Mouse (Mus musculus) liver, adult 2 months (tissue): ENCODE results near the gene Col5a1. TPM values are rescaled to one million over a fixed set of nuclear protein-coding genes. Genes with fewer than 3 reads are reported as not detected.

Experiments used
- DNase-seq: peaks from one replicate; pipeline ENCODE4 v3.0.0-alpha.2; 2011; ENCODE audit warnings: low read depth, low spot score; ENCODE audit errors: extremely low read depth
- H3K27ac ChIP-seq: fragments of 200-500 bp; replicated peaks from 2 replicates; pipeline ENCODE4 v1.5.1; 2012; ENCODE audit warnings: low read depth, mild to moderate bottlenecking, control low read depth, inconsistent platforms, low read length; ENCODE audit not compliant: insufficient read depth
- H3K27me3 ChIP-seq: fragments of 200-500 bp; 2 replicates; pipeline ENCODE4 v1.6.1; 2012; ENCODE audit warnings: mild to moderate bottlenecking, moderate library complexity, low read length, inconsistent platforms; ENCODE audit not compliant: control insufficient read depth, insufficient read depth
- H3K36me3 ChIP-seq: fragments of 200-500 bp; 2 replicates; pipeline ENCODE4 v1.6.1; 2012; ENCODE audit warnings: low read length, inconsistent platforms; ENCODE audit not compliant: control insufficient read depth, insufficient read depth
- H3K4me1 ChIP-seq: fragments of 200-500 bp; 2 replicates; pipeline ENCODE4 v1.6.1; 2011; ENCODE audit warnings: low read length; ENCODE audit not compliant: control insufficient read depth, insufficient read depth
- H3K4me3 ChIP-seq: fragments of 200-500 bp; 2 replicates; pipeline ENCODE4 v1.5.1; 2011; ENCODE audit warnings: low read depth, mild to moderate bottlenecking, control low read depth, low read length, moderate library complexity; ENCODE audit not compliant: insufficient read depth
- H3K79me2 ChIP-seq: fragments of 200-500 bp; 2 replicates; pipeline ENCODE4 v1.6.1; 2012; ENCODE audit warnings: inconsistent platforms, mild to moderate bottlenecking, low read length, moderate library complexity; ENCODE audit not compliant: control insufficient read depth, insufficient read depth
- H3K9ac ChIP-seq: fragments of 200-500 bp; 2 replicates; pipeline ENCODE4 v1.6.1; 2012; ENCODE audit warnings: low read depth, mild to moderate bottlenecking, control low read depth, inconsistent platforms, low read length
- CTCF ChIP-seq: fragments of 200-500 bp; IDR thresholded peaks from 2 replicates; pipeline ENCODE4 v1.5.1; 2011; ENCODE audit warnings: low read depth, low read length, control low read depth
- POLR2A ChIP-seq: fragments of 200-500 bp; IDR thresholded peaks from 2 replicates; pipeline ENCODE4 v1.6.1; 2011; ENCODE audit warnings: low read length, control low read depth; ENCODE audit not compliant: insufficient read depth; ENCODE audit errors: extremely low read depth
- WGBS: fragments of 180-500 bp; shearing (Covaris S2); methylation state at CpG from one replicate; pipeline ENCODE4 v1.1.7; 2018; 5-methylcytosine and 5-hydroxymethylcytosine counted together
- polyA plus RNA-seq: library from polyadenylated mRNA; depleted of rRNA; stranded (reverse); fragments of >200 nt; gene quantifications from 2 replicates; pipeline ENCODE4 v1.2.3, GENCODE M21; 2012
- total RNA-seq: library from RNA; depleted of rRNA; stranded (reverse); fragments of >200 nt; gene quantifications from 2 replicates; pipeline ENCODE4 v1.2.3, GENCODE M21; 2014

The Col5a1 gene
- total and polyA plus RNA-seq, 2 experiments, result 2.0 to 2.1 TPM

DNA sequence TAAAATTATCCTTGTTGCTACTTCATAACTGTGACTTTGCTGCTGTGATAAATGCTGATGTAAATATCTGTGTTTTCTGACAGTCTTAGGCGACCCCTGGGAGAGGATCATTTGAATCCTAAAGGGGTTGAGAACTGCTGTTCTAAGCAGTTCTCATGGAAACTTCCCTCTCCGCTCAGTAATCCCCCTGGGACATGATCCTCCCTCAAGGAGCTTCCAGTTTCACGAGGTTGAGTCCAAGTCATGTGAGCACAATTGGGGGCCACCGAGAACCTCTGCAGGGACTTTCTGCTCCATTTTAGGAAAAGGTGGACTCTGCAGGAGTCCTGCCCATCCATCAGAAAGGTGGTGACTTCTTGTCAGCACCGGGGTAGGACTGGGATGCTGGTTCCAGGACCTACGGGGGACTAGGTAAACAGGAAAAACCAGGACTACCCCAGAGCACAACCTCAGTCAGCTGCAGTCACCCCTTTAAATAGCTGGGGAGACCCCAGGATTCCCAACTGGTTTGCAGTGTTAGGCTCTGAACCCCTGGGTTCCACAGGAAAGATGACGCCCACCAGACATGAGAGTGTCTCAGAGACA lies 38.3 kb upstream of the Col5a1 start:
- Histone ChIP-seq H3K27me3 (no peaks in the 10 kb centered on the region), H3K4me1 (no peaks in the 10 kb centered on the region), H3K27ac (no peak overlapping the region), H3K4me3 (no peak overlapping the region), H3K9ac (no peak overlapping the region), H3K79me2 (no peaks in the 10 kb centered on the region), H3K36me3 (no peaks in the 10 kb centered on the region)
- WGBS, result 72% methylated on average over 7 of the region's 7 CpGs
- TF ChIP-seq POLR2A (no peak), CTCF (no peak)
- DNase-seq, result no peak

DNA sequence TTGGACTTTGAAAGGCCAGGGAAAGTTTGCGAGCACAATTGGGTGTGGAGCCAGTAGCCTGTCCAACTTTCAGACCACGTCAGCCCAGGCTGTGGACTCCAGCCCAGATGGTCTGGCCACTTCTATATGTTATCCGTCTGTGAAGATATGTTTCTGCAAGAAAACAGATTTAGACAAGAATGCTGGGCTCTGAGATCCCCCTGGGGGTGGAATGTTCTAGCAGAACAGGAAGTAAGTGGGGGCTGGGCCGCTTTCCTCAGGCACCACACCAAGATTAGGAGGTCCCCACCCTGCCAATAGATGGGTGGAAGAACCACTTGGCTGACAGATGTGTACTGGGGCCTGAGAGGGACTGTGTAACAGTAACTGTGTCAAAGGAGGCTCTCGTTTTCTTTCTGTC lies 37.8 kb upstream of the Col5a1 start:
- H3K79me2 ChIP-seq, result no peaks in the 10 kb centered on the region
- H3K27me3 ChIP-seq, result no peaks in the 10 kb centered on the region
- no peaks in the 10 kb centered on the region for H3K4me1 ChIP-seq
- no peak overlapping the region for H3K9ac ChIP-seq
- no peak overlapping the region for H3K27ac ChIP-seq
- H3K4me3 ChIP-seq, result no peak overlapping the region
- H3K36me3 ChIP-seq, result no peaks in the 10 kb centered on the region
- no peak for TF ChIP-seq POLR2A
- no peak for TF ChIP-seq CTCF
- DNase-seq, result no peak
- WGBS, result 72% methylated on average over 5 of the region's 5 CpGs

DNA sequence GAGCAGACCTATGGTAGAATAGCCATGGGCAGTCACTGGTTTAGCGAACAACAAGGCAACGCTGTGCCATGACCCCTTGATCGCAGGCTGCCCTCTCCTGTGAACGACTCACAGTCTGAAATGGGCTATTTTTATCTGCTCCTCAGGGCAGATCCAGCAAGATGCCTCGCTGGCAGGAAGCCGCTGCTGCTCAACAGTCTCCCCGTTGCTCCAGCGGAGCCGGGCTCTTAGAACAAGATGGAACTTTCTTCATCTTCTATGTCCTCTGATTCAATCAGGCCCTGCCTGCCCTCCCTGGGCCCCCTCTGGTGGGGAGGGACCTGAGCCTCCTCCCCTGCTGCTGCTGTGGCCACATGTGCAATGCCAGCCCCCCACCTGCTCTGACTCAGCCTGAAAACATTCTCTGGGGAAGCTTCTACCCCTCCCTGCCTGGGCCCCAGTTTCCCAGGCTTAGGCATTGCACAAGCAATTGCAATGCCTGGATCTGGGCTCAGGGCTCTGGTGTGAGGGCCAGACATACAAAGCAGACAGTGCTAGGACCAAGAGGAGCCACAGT lies 27.8 kb upstream of the Col5a1 start:
- Histone ChIP-seq H3K36me3 (no peaks in the 10 kb centered on the region), H3K27ac (no peak overlapping the region), H3K9ac (no peak overlapping the region), H3K27me3 (no peaks in the 10 kb centered on the region), H3K79me2 (no peaks in the 10 kb centered on the region), H3K4me3 (no peak overlapping the region), H3K4me1 (no peaks in the 10 kb centered on the region)
- TF ChIP-seq POLR2A (no peak), CTCF (no peak)
- 66% methylated on average over 9 of the region's 9 CpGs for WGBS
- no peak for DNase-seq

DNA sequence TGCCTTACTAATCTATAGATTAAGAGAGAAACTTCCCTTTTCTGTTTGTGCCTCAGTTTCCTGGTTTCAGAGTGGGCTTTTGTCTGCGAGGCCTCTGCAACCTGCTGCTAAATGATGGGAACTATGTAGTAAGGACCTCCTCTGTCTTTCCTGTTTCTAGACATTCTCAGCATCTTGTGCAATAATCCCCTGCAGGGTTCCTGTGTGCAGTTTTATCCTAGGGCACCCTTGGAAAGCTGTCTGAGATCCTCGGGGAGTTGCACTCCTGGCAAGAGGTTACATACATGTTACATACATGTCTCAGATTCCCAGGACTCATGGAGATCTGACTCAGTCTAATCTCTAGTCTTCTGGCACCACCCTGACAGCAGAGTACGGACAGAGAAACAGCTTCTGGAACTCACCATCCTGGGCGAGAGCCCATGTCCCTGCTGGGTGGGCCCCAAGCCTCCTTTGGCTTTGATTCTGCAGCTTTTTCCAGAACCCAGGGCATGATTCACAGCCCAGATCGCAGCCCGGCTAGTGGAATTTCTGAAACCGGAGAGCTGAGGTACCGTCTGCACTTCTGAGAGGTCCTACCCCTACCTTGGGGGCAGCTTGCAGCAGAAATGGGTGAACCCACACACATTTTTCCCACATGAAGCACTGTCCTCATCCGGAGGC lies 24.5 kb upstream of the Col5a1 start:
- no peaks in the 10 kb centered on the region for H3K4me1 ChIP-seq
- H3K9ac ChIP-seq, result no peak overlapping the region
- no peaks in the 10 kb centered on the region for H3K27me3 ChIP-seq
- TF ChIP-seq CTCF (no peak), POLR2A (no peak)
- H3K79me2 ChIP-seq, result no peaks in the 10 kb centered on the region
- no peaks in the 10 kb centered on the region for H3K36me3 ChIP-seq
- no peak for DNase-seq
- no peak overlapping the region for H3K27ac ChIP-seq
- no peak overlapping the region for H3K4me3 ChIP-seq
- WGBS, result 81% methylated on average over 9 of the region's 9 CpGs

DNA sequence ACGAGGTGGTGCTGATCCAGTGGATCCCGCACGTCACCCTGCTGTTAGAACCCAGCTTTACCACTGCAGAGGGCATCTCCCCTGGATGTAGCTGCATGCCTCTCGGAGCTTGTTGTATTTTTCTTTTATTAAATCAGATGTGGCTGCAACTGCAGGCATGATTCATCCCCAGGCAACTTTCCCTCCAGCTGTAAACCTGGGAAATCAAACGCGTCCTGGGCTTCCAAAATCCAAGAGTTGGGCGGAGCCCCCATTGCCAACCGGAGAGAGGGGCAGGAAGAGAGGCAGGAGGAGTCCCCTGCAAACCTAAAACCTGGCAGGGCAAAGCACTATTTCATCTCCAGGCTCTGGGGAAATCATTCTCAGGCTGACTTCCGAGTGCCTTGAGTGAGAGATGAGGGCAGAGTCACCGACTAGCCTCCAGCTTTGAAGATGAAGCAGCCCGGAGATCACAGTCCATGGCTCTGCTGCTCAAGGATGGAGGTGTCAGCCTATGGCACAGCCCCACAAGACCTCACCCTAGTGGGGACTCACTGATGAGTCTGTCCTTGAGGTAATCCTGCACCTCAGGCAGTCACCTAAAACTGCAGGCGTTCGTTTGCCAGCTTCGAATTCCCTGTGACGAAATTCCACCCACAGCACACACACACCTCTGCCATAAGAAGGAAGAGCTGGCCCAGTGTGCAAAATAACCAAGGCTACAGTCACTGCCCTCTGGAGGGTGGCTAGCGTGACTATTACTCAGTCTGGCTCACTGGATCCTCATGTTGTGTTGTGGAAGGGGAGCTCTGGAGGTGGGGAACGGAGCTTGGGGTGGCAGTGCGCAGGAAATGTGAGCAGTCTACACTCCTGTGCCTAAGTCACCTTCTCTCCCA lies 21.5 kb upstream of the Col5a1 start:
- Histone ChIP-seq H3K27me3 (no peaks in the 10 kb centered on the region), H3K4me3 (no peak overlapping the region), H3K9ac (no peak overlapping the region), H3K36me3 (no peaks in the 10 kb centered on the region), H3K4me1 (no peaks in the 10 kb centered on the region), H3K27ac (no peak overlapping the region), H3K79me2 (no peaks in the 10 kb centered on the region)
- no peak for DNase-seq
- TF ChIP-seq CTCF (no peak), POLR2A (no peak)
- 69% methylated on average over 18 of the region's 18 CpGs for WGBS
